Mouse (Mus musculus) layer of hippocampus, adult 18-20 months (tissue): ENCODE results near the gene Pnpt1. TPM values are rescaled to one million over a fixed set of nuclear protein-coding genes. Genes with fewer than 3 reads are reported as not detected.

Experiments
- DNase-seq, 2 experiments: peaks; one replicate each; pipeline ENCODE4 v3.0.0; 2022; ENCODE audit warnings: low spot score in 2 of 2
- long read RNA-seq: library from polyadenylated mRNA; stranded (forward); transcript quantifications from one replicate; pipeline ENCODE4 v2.0.0, GENCODE M21; 2021
- total RNA-seq, 2 experiments: library from RNA; stranded (reverse); gene quantifications; 2 replicates each; pipeline ENCODE4 v1.2.3; 2021

Pnpt1 gene
- total RNA-seq: 10 to 100 TPM; 20.5 to 22.7 TPM
- long read RNA-seq, transcript Pnpt1-201 (28 exons, 2,707 nt): major isoform, 21 of 34 reads
- long read RNA-seq, partial matches to known transcripts: 1 of 34 reads
- long read RNA-seq, other reads (novel, unspliced or antisense): 11 of 34 reads

DNA sequence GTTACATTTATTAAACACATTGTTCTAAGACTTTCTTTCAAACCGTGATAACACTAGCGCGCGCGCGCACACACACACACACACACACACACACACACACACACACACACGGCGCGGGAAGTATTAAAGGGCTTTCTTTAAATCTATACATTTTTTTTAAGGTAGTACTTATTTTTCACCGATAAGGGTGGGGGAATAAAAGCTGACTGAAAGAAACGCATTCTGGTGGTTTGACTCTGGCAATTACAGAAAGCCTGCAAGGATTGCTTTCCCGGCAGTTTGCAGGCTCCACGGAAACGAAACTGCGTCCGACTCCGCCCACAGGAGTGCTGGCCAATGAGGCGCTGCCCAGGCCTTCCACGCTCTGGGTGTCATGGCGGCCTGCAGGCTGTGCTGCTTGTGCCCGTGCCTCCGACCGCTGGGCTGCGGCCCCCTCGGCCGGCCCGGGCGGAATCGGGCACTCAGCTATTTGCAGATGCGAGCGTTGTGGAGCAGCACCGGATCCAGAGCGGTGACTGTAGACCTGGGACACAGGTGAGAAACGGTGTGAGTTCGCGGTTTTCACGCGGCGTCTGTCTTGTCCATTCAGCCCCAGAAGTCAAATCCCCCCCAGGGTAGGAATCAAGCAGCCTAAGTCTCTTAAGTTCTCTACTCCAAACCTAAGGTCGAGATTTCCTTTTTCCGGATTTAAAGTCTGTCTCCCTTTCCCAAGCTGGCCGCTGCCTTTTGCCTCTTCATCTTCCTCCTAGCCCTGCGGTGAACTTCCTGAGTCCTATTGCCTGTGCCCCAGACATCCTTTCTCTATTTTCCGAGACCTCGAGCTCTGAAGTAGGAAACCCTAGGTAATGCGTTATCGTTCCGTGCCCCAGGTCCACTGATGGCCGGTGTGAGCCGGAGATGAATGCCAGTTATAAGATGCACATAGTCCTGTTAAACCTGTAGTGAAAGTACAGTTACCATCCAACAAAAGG is at the start of gene Pnpt1:
Pnpt1 (plus strand) TSS at position 360 of the 971 bp plus-strand sequence.
- DNase-seq: peak; percentile 89 to 93

DNA sequence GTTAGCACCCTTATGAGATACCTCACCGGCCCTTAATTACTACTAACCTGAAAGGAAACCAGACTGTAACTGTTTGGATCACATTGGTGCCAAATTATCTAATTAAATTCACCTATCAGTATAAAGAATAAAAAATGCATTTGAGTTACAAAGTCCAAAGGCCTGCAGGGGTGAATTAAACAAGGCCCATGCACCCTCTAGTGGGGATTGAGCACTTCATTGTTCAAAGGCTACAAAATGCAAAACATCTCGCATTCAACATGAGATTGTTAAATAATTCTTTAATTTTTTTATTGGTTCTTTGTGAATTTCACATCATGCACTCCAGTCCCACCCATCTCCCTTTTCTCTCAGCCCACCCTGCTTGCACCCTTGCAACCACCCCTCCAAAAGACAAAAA is 38.1 kb upstream of the Pnpt1 start:
- DNase-seq: peak in 1 of 2 experiments; percentile 29

DNA sequence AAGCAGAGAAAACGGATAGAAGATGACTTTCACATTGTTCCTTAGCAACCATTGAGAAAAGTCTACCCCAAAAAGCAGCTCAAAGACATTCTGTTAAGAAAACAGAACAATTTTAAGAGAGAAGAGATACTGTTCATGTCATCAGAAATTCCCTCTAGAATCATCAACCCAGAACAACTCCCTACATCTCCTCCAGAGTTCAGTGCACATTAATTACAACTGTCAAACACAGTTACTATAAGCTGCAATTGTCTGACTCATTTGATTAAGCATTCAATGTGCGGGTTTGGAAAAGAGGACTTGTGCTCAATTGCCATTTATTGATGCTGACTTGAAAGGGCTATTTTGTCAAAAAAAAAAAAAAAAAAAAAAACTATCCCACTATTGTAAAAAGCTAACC is 31.6 kb upstream of the Pnpt1 start:
- no peak for DNase-seq

DNA sequence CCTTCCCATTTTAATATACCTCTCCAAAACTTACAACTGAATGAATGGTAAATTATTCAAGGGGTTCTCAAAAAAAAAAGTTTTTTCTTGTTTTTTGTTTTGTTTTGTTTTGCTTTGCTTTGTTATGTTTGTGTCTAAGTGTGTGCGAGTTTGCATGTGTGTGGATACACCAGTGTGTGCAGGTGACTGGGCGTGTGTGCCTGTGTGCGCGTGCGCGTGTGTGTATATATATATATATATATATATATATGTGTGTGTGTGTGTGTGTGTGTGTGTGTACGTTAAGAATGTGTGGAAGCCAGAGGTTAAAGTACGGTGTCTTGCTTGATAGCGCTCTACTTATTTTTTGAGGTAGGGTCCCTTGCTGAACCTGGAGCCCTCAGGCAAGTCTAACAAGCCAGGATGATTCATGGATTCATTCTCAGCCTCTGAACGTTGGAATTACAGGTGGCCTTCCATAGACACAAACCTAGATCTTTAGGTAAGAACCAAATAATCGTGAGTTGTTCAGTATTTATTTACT is 621 bp upstream of the Pnpt1 start:
- no peak for DNase-seq

DNA sequence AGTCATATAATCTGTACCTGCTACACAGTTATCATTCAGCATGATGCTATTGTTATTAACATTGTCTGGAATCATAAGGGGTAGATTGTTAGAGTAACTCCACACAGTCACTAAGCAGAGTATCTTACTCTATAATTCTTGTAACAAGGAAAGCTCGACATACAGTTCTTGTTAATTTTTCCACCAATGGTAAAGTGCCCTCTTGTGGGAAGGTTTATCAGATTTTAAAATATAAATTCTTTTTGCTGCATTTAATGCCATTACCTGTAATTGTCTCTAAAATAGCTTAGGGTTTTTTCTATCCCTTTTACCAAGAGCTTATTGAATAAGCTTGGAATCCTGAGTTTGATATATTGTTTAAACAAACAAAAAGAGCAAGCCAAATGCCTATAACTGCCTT is 10.1 kb downstream of the Pnpt1 start:
- no peak for DNase-seq

DNA sequence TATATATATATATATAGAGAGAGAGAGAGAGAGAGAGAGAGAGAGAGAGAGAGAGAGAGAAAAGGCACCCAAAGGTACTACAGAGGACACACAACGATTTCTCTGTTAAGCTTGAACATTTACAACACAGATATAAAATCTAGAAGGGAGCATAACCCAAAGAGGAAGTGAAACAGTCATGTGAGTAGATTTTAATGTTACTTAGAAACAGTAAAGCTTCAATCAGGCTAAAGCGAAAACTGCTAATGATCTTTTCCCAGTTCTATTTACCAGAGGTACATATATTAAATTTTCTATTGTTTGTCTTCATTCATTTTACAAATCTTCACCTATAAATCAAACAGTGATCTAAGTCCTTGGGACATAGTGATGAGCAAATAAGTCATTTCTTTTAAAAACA is 18.4 kb downstream of the Pnpt1 start:
- DNase-seq: no peak

DNA sequence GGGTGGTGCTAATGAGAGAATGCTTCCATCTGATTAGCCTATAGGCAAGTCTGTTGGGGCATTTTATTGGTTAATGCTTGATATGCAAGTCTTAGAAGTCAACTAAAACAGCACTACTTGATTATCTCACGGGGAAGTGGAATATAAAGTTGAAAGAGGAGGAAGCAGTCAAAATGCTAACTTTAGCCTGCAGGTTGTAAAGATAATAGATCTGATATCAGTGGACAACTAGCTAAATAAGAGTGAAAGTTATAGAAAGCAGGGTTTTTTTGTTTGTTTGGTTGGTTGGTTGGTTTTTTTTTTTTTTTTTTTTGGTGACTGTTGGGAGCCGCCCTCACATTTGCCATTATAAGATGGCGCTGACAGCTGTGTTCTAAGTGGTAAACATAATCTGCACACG is 33.0 kb downstream of the Pnpt1 start:
- no peak for DNase-seq

DNA sequence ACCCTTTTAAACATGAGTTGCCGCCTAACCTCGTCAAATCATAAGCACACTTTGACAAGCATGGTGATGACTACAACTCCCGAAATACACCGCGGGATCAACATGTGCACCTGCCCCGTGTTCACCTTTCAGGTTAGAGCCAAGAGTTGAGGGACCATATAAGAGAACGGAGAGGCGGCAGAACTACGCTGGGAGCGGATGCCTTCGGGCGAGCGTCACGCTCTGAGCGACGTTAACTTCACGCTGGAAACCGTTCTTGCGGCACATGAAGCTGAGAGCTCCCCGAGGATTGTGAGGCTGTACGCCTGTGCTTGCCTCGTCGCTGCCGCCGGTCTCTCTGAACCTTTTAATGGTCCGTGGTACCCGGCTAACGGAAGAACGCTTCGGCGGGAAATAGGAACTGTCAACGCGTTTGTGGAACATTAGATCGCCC is 41.4 kb downstream of the Pnpt1 start:
- peak; percentile 45 to 71 for DNase-seq

DNA sequence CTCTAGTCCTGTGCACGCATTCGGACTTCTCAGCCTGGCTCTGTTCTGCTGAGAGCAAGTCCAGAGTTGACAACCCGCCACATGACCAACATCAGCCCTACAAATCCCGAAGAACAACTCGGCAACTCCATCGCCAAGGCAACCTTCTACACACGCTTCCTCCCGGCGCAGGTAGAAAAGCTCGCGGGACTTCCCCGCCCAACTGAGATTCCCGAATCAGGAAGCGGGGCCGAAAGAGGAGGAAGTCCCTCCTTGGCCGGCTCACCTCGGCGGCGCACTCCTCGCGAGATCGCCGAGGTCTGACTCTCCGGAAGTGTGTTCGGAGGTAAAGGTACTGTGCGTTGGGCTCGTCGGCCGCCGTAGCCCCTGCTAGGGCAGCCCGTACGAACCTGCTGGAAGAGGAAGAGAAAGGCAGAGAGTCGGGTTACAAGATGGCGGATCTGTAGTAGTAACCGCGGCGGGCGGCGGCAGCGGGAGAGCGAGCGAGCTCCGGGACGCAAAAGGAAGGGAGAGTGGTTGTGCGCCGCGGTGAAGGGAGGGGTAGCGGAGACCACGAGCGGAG is 42.1 kb downstream of the Pnpt1 start, which contains the start of gene Ppp4r3b:
Ppp4r3b (plus strand) TSS at position 328 of the 562 bp plus-strand sequence.
- DNase-seq: peak; percentile 97 to 98

DNA sequence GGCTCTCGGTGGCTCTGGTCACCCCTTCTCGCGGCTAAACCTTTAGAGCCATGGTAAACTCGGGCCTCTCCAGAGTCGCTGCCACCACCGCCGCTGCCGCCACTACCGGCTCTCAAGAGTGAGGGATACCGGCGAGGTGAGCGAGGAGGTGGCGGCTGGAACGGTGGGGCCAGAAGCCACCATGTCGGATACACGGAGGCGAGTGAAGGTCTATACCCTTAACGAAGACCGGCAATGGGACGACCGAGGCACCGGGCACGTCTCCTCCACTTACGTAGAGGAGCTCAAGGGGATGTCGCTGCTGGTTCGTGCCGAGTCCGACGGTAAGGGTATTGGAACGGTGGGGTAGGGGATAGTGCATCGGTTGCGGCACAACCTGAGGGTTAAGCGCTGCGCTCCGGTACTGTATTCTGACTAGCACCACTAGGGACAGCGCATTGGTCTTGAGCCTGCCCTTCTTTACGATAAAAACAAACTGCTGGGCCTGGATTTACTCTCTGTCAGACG is 42.6 kb downstream of the Pnpt1 start:
- peak in 1 of 2 experiments; percentile 62 for DNase-seq

DNA sequence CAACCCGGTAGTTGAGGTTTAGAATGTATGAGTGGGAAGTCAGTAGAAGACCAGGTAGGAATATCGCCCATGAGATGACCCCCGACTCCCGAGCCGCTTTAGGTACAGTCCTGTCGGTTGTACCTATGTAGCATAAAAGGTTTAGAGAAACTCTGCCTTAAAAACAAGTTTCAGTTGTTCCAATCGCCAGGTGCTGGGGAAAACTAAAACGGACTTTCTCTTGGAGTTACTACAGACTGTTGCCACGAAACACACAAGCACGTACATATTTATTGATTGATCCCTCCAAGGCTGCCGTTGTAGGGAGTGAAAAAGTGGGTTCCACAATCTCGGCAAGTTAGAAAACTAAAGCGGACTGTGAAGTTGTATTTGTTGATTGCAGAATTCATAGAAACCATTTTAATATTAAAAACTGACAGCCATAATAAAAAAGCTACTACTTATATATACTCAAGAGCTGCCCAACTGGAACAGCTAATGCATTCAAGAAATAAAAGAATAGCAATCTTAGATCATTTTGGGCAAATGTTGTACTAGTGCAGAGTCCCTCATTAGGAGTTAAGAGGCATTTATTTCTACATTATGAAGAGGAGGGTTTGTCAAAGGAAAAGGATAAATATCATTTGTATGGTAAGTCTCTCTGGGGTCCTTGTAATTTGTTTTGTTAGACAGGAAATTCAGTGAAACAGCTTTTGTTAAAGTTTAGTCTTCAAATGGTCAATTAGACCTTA is 43.3 kb downstream of the Pnpt1 start:
- DNase-seq: no peak

DNA sequence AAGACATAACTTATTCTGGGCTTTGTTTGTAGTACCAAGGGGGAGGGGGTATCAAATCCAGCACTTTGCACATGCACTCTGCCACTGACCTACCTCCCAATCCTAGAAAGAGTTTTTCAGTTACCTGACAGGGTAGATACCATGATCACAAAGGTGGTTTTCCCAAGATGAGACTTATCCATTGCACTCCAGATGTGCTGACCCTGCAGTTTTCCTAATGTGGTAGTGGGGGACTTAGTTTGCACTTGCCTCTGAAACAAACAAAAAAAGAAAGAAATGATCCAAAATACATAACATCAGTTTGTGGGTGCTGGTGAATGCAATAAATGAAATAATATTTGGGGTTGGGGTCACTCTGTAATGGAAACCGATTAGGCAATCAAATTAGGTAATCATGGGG is 48.8 kb downstream of the Pnpt1 start:
- no peak for DNase-seq

DNA sequence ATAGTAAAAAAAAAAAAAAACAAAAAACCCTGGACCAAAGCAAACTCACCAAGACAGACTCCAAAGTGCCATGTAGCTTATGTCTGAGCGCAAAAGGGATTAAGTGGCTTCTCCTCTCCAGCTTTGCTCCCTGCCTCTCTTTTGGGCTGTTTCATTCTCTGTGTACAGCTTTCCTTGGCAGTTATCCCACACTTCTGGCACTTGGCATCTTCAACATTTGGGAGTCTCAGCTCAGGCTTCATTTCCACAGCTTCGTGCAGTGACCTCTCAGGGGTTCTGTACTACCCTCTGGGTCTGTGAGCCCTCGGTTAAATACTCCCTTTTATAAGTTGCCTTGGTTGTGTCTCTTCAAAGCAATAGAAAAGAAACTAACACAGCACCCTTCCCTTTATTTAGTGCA is 50.1 kb downstream of the Pnpt1 start:
- DNase-seq: peak; percentile 9 to 63

DNA sequence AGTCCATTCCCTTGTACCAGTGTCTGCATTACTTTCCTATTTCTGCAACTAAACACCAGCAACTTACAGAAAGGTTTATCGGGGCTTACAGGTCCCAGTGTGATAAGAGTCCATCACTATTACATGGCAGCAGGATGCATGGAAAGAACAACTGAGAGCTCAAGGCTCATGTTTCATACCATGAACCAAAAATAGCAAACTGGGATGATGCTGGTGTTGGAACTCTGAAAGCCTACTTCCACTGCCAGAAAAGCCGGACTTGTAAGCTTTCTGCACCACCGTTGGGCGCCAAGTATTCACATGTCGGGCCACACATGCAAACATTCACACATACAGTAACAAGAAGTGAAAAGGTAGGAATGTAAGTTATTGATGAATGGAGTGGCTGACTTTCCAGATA is 51.2 kb downstream of the Pnpt1 start:
- DNase-seq: no peak

DNA sequence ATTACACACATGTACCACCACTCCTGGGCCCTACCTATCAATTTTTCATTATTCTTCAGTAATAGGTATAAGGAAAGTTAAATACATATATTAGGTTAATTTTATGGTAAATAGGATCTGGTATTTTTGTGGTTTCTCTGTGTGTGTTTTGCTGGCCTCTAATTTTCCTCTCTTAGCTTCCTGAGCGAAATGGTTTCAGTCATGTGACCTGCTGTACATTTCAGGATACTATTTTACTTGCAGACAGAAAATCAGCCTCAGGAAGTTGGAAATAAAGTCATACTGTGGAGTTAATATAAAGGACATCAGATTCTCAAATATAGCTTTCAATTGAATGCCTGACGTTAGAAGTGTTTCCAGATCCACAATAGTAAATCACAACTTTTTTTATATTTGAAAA is 58.4 kb downstream of the Pnpt1 start:
- no peak for DNase-seq

DNA sequence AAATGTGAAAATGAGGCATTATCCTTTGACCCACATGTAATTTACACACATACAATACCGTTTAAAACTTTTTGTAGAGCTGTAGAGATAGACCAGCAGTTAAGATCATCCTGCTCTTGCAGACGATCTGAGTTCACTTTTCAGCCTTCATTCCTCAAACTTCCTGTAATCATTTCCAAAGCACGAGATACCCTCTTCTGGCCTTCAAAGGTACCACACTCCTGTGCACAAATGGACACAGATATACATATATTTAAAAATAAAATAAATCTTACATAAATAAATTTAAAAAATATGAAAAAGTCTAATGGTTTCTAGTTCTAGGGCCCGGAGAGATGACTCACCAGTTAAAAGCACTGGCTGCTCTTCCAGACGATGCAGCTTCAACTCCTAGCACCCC is 73.1 kb downstream of the Pnpt1 start:
- no peak for DNase-seq

DNA sequence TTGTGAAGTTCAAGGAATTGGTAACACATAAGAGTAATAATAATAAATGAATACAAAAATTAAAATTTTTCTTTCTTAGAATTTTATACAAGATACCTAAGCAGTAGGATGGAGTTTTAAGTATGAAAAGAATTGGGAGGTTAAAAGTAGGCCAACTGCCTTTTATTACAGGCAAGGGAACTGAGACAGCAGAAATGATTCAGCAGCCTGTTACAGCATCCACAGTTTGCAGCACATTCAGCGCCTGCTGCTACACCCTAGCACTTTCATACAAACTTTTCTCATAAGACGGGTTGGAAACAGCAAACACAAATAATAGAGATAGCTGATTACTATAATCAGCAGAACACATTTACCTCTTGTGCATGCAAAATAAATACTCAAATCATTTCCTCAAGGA is 79.2 kb downstream of the Pnpt1 start:
- DNase-seq: no peak
